15 mouse cellular contexts compared by ENCODE assay signal in genomic region chr5:133167001-133167461, GRCm38 (mm10).
DNase-seq lines count a peak whose midpoint lies in the region; ATAC-seq lines count a peak whose summit lies in the region.
"Had no signal": no experiment of that assay in that cellular context is flagged by ENCODE, and none has a peak within 500 bp of the region (broad histone marks: within the 10 kb centered on the region; RNA-seq: fewer than 3 reads in every experiment).

No protein-coding gene starts in this region.

- no peaks in the 10 kb centered on the region for H3K9me3 ChIP-seq in neural tube, embryonic 13.5 days
- H3K9me3 ChIP-seq in intestine, embryonic 16.5 days (ENCODE audit: control insufficient read depth, low read length): no peaks in the 10 kb centered on the region
- H3K9me3 ChIP-seq: hindbrain, embryonic 13.5 days had no signal

- no peak; the same call in 1 of the 2 replicates for ATAC-seq in neural tube, embryonic 13.5 days (ENCODE audit: low read depth)
- ATAC-seq in intestine, embryonic 16.5 days: peak; percentile 77

- peak; percentile 8 to 12 for DNase-seq in heart, postnatal 14 days
- DNase-seq in heart, adult 9 months (ENCODE audit: low spot score in 2 of 2): no peak
- DNase-seq in neural tube, embryonic 10.5 days (ENCODE audit: extremely low spot score, low spot score): no peak
- DNase-seq in B cell, adult 2 months: no peak
- no peak for DNase-seq in left cerebral cortex, adult 9 months (ENCODE audit: low spot score in 2 of 2)
- DNase-seq: cerebellum, postnatal 10 days; kidney, adult 9 months; right cerebral cortex, postnatal 25 days; thymus, postnatal 36 days had no signal

- no peaks in the 10 kb centered on the region for H3K27me3 ChIP-seq in neural tube, embryonic 13.5 days
- no peaks in the 10 kb centered on the region for H3K27me3 ChIP-seq in intestine, embryonic 16.5 days (replicated peaks; ENCODE audit: control insufficient read depth, insufficient read depth, low read length)
- H3K27me3 ChIP-seq: hindbrain, embryonic 13.5 days; megakaryocyte, embryonic 14.5 days had no signal

- no peak overlapping the region for H3K4me2 ChIP-seq in neural tube, embryonic 13.5 days
- no peak overlapping the region for H3K4me2 ChIP-seq in intestine, embryonic 16.5 days (ENCODE audit: low read depth, low read length)
- H3K4me2 ChIP-seq: hindbrain, embryonic 13.5 days had no signal

- intact Hi-C loops in heart, postnatal 14 days (cut with DNase I): no loop called here

- H3K9ac ChIP-seq in neural tube, embryonic 13.5 days: no peak overlapping the region
- H3K9ac ChIP-seq in intestine, embryonic 16.5 days (ENCODE audit: low read depth, low read length): no peak overlapping the region
- H3K9ac ChIP-seq: hindbrain, embryonic 13.5 days; liver, embryonic 14.5 days had no signal

- no peak overlapping the region for H3K4me3 ChIP-seq in neural tube, embryonic 13.5 days
- no peak overlapping the region for H3K4me3 ChIP-seq in intestine, embryonic 16.5 days (ENCODE audit: low read length)
- H3K4me3 ChIP-seq: erythroblast, embryonic 14.5 days; hindbrain, embryonic 13.5 days; megakaryocyte, embryonic 14.5 days had no signal

- H3K27ac ChIP-seq in neural tube, embryonic 13.5 days (replicated peaks): peak overlapping the region; percentile 35
- H3K27ac ChIP-seq in intestine, embryonic 16.5 days (ENCODE audit: low read length): peak overlapping the region; percentile 28; the same call in 1 of the 2 replicates
- H3K27ac ChIP-seq: hindbrain, embryonic 13.5 days; liver, embryonic 14.5 days had no signal

- WGBS in neural tube, embryonic 13.5 days: 12% methylated on average over 5 of the region's 5 CpGs
- WGBS in intestine, embryonic 16.5 days: 18% methylated on average over 5 of the region's 5 CpGs

- no peaks in the 10 kb centered on the region for H3K36me3 ChIP-seq in neural tube, embryonic 13.5 days
- no peaks in the 10 kb centered on the region for H3K36me3 ChIP-seq in intestine, embryonic 16.5 days (ENCODE audit: control insufficient read depth, insufficient read depth, low read length)
- H3K36me3 ChIP-seq: hindbrain, embryonic 13.5 days had no signal

- H3K4me1 ChIP-seq in neural tube, embryonic 13.5 days (replicated peaks): peaks cover 25% of the 10 kb centered on the region
- peaks cover 9% of the 10 kb centered on the region for H3K4me1 ChIP-seq in intestine, embryonic 16.5 days (ENCODE audit: control insufficient read depth, insufficient read depth, low read length)
- H3K4me1 ChIP-seq: megakaryocyte, embryonic 14.5 days had no signal

Comparison
In these comparisons a context has a peak if more than half of its experiments do, and no peak if none do; other contexts are left out.
1. DNase-seq: peak in heart, postnatal 14 days (2 of 2); none in heart, adult 9 months (0 of 2), neural tube, embryonic 10.5 days (single experiment), B cell, adult 2 months (0 of 2) and left cerebral cortex, adult 9 months (0 of 2).